Mouse (Mus musculus): ENCODE data around the gene Gprc5a.

DNA sequence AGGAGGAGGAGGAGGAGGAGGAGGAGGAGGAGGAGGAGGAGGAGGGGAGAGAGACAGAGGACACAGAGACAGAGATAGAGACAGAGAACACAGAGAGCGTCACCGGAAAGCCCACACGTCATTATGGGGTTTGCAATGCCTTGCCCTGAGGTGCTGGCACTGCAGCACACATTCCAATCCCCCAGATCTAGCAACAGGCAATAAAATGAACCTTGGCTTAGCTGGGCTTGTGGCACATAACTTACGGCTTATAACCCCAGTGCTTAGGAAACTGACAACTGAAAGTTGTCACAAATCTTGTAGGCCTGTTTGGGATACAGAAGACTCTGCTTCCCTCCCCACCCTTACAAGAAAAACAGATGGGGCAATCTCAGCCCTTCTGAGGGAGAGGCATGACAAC is 25.2 kb downstream of the Gprc5a start:
- TF ChIP-seq POLR2A (IDR thresholded peaks at IDR 0.05; ENCODE audit: insufficient read depth, low read length) (no peak), CTCF (IDR thresholded peaks at IDR 0.05; ENCODE audit: low read depth, low read length) (no peak)
